Mouse (Mus musculus) frontal cortex, adult 2 months (tissue): Measurements from ENCODE around the gene Atg2a. TPM values are rescaled to one million over a fixed set of nuclear protein-coding genes. Genes with fewer than 3 reads are reported as not detected.

Experiments
- polyA plus RNA-seq: library from polyadenylated mRNA; depleted of rRNA; stranded (reverse); fragments of >200 nt; gene quantifications from 2 replicates; pipeline ENCODE4 v1.2.3, GENCODE M21; 2012; rRNA removed

Gene Atg2a
- polyA plus RNA-seq, 1 experiment = 31.2 TPM

Other genes with a start within 250 kb of the Atg2a start
- gene Capn1, start 225.8 kb upstream of the Atg2a start, polyA plus RNA-seq = 15.0 and 16.3 TPM in 2 replicates
- gene Syvn1, start 195.1 kb upstream of the Atg2a start, polyA plus RNA-seq = 29.2 and 34.1 TPM in 2 replicates
- gene Mrpl49, start 183.9 kb upstream of the Atg2a start, polyA plus RNA-seq = 44.3 and 44.4 TPM in 2 replicates
- 873 and 951 TPM in 2 replicates for gene Fau, start 183.8 kb upstream of the Atg2a start, polyA plus RNA-seq
- gene Znhit2, start 180.5 kb upstream of the Atg2a start, polyA plus RNA-seq = 48.4 and 51.7 TPM in 2 replicates
- 50.2 and 52.4 TPM in 2 replicates for gene Tm7sf2, start 173.3 kb upstream of the Atg2a start, polyA plus RNA-seq
- 98.8 and 105 TPM in 2 replicates for gene Vps51, start 164.4 kb upstream of the Atg2a start, polyA plus RNA-seq
- gene Tmem262, start 161.6 kb upstream of the Atg2a start, polyA plus RNA-seq = not detected in 2 replicates
- 0.48 and 1.4 TPM in 2 replicates for gene Gm28374, start 159.4 kb upstream of the Atg2a start, polyA plus RNA-seq
- 83.9 and 89.7 TPM in 2 replicates for gene Zfpl1, start 156.7 kb upstream of the Atg2a start, polyA plus RNA-seq
- 0.22 and 0.46 TPM in 2 replicates for gene Cdca5, start 156.7 kb upstream of the Atg2a start, polyA plus RNA-seq
- not detected in 2 replicates for gene AC131692.1, start 147.2 kb upstream of the Atg2a start, polyA plus RNA-seq
- 0.26 and 0.32 TPM in 2 replicates for gene Naaladl1, start 135.9 kb upstream of the Atg2a start, polyA plus RNA-seq
- 24.2 and 29.4 TPM in 2 replicates for gene Sac3d1, start 123.0 kb upstream of the Atg2a start, polyA plus RNA-seq
- 63.5 and 65.2 TPM in 2 replicates for gene Snx15, start 113.4 kb upstream of the Atg2a start, polyA plus RNA-seq
- 0.54 and 0.63 TPM in 2 replicates for gene Batf2, start 100.7 kb upstream of the Atg2a start, polyA plus RNA-seq
- gene Arl2, start 100.1 kb upstream of the Atg2a start, polyA plus RNA-seq = 123 and 135 TPM in 2 replicates
- 0.14 TPM in 1 of 2 replicates, not detected in the other for gene Majin, start 57.3 kb upstream of the Atg2a start, polyA plus RNA-seq
- not detected in 2 replicates for gene Gpha2, start 15.3 kb upstream of the Atg2a start, polyA plus RNA-seq
- gene Ppp2r5b, start 5.8 kb upstream of the Atg2a start, polyA plus RNA-seq = 137 and 141 TPM in 2 replicates
- 48.4 and 49.3 TPM in 2 replicates for gene Ehd1, start 35.1 kb downstream of the Atg2a start, polyA plus RNA-seq
- 3.2 and 3.3 TPM in 2 replicates for gene Cdc42bpg, start 64.8 kb downstream of the Atg2a start, polyA plus RNA-seq
- gene Men1, start 93.3 kb downstream of the Atg2a start, polyA plus RNA-seq = 67.6 and 68.4 TPM in 2 replicates
- 193 and 205 TPM in 2 replicates for gene Map4k2, start 99.5 kb downstream of the Atg2a start, polyA plus RNA-seq
- 179 and 186 TPM in 2 replicates for gene Sf1, start 122.0 kb downstream of the Atg2a start, polyA plus RNA-seq
- gene Pygm, start 142.7 kb downstream of the Atg2a start, polyA plus RNA-seq = 39.0 and 54.8 TPM in 2 replicates
- 70.0 and 74.0 TPM in 2 replicates for gene Rasgrp2, start 157.7 kb downstream of the Atg2a start, polyA plus RNA-seq
- gene Nrxn2, start 177.1 kb downstream of the Atg2a start, polyA plus RNA-seq = 393 and 395 TPM in 2 replicates